Mouse (Mus musculus): ENCODE results near the gene Trp63.

Gene Trp63

GRCm38 (mm10) chr16:25871503-25871902, 187.9 kb downstream of the Trp63 start:
- DNase-seq (ENCODE audit: extremely low spot score), result no peak

- no peak for DNase-seq (ENCODE audit: extremely low spot score)
These were observed 192.1 kb downstream of the Trp63 start for GRCm38 (mm10) chr16:25875681-25876080.

GRCm38 (mm10) chr16:25877416-25877965, 193.9 kb downstream of the Trp63 start:
- no peak for DNase-seq (ENCODE audit: extremely low spot score)

GRCm38 (mm10) chr16:25878116-25878515, 194.6 kb downstream of the Trp63 start:
- no peak for DNase-seq (ENCODE audit: extremely low spot score)

- DNase-seq (ENCODE audit: extremely low spot score), result no peak
These were observed 215.5 kb downstream of the Trp63 start for GRCm38 (mm10) chr16:25899071-25899470.

GRCm38 (mm10) chr16:25899657-25900056, 216.1 kb downstream of the Trp63 start:
- no peak for DNase-seq (ENCODE audit: extremely low spot score)

GRCm38 (mm10) chr16:25900389-25900908, 216.9 kb downstream of the Trp63 start:
- peak; percentile 16 for DNase-seq (ENCODE audit: extremely low spot score)

- DNase-seq (ENCODE audit: extremely low spot score), result no peak
These were observed 228.6 kb downstream of the Trp63 start for GRCm38 (mm10) chr16:25912185-25912584.

- DNase-seq (ENCODE audit: extremely low spot score), result no peak
These were observed 250.6 kb downstream of the Trp63 start for GRCm38 (mm10) chr16:25934181-25934580.

Measured in embryo, embryonic 9.5 days (tissue).